Mouse (Mus musculus) embryonic facial prominence, embryonic 10.5 days (tissue): ENCODE results near the gene Gimd1. TPM values are rescaled to one million over a fixed set of nuclear protein-coding genes. Genes with fewer than 3 reads are reported as not detected.

Experiments used
- DNase-seq: peaks from one replicate; pipeline ENCODE4 v3.0.0-alpha.2; 2017; ENCODE audit warnings: low spot score
- H3K27ac ChIP-seq: fragments of 300-500 bp; sonication (generic); replicated peaks from 2 replicates; pipeline ENCODE4 v1.5.1; 2016; ENCODE audit warnings: mild to moderate bottlenecking
- H3K27me3 ChIP-seq: fragments of 300-500 bp; sonication (generic); replicated peaks from 2 replicates; pipeline ENCODE4 v1.6.1; 2016; ENCODE audit warnings: low read depth, mild to moderate bottlenecking; ENCODE audit not compliant: poor library complexity, severe bottlenecking
- H3K36me3 ChIP-seq: fragments of 300-500 bp; sonication (generic); replicated peaks from 2 replicates; pipeline ENCODE4 v1.6.1; 2016; ENCODE audit warnings: mild to moderate bottlenecking, moderate library complexity
- H3K4me1 ChIP-seq: fragments of 300-500 bp; sonication (generic); 2 replicates; pipeline ENCODE4 v1.6.1; 2016
- H3K4me3 ChIP-seq: fragments of 300-500 bp; sonication (generic); 2 replicates; pipeline ENCODE4 v1.5.1; 2016; ENCODE audit warnings: mild to moderate bottlenecking, moderate library complexity
- H3K9me3 ChIP-seq: fragments of 300-500 bp; sonication (generic); 2 replicates; pipeline ENCODE4 v1.6.1; 2016; ENCODE audit warnings: mild to moderate bottlenecking
- WGBS: fragments of 180-500 bp; shearing (Covaris S2); methylation state at CpG from one replicate; pipeline ENCODE4 v1.1.7; 2016; 5-methylcytosine and 5-hydroxymethylcytosine counted together
- polyA plus RNA-seq: library from polyadenylated mRNA; unstranded; fragments of >200 nt; fragmentation: Nextera tagmentation; extraction: Ambion mirVana; gene quantifications from 2 replicates; pipeline ENCODE4 v1.2.1, GENCODE M21; 2016

Gimd1 gene
- polyA plus RNA-seq, 1 experiment from 2014 or later = not detected

DNA sequence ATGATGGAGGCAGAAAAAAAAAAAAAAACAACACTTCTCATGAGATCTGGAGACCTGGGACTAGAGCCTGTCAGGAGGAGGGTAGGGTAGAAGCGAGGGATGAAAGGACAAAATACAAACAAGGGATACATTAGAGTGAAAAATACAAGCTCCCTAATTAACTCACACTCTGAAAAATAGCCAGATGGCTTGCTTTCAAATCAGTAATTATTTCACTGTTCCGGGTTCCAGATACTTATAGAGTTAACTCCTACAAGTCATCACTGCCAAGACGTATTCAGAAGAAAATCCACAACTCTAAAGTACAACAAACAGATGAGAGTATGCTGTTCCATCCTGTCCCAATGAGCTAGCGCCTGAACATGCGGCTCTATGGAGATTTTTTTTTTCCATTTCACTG is 20.6 kb downstream of the Gimd1 start:
- H3K27ac ChIP-seq = no peak overlapping the region
- WGBS = 86% methylated on average over 5 of the region's 5 CpGs
- H3K36me3 ChIP-seq = no peaks in the 10 kb centered on the region
- H3K27me3 ChIP-seq = no peaks in the 10 kb centered on the region
- no peaks in the 10 kb centered on the region for H3K4me1 ChIP-seq
- no peaks in the 10 kb centered on the region for H3K9me3 ChIP-seq
- no peak overlapping the region for H3K4me3 ChIP-seq
- DNase-seq = no peak

DNA sequence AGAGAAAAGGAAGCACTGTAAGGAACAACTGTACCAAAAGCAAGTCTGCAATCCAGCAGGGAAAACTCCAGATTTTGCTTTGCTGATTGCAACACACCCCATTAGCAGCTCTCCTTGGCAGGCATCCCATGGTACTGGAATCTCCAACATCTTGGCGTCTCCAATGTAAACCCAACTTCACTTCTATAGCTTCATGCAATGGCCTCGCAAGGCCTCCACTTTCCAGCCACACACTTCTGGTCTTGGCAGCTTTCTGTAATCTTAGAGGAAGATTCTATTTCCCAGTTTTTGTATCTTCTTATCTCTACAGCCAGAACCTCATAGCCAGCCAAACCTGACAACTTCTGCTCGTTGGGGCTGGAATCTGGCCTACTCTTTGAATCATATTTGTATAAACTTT is 22.2 kb downstream of the Gimd1 start:
- H3K9me3 ChIP-seq = no peaks in the 10 kb centered on the region
- no peaks in the 10 kb centered on the region for H3K4me1 ChIP-seq
- H3K27me3 ChIP-seq = no peaks in the 10 kb centered on the region
- H3K36me3 ChIP-seq = peaks cover 9% of the 10 kb centered on the region
- no peak overlapping the region for H3K4me3 ChIP-seq
- 86% methylated on average over 3 of the region's 3 CpGs for WGBS
- no peak for DNase-seq
- H3K27ac ChIP-seq = no peak overlapping the region

- Histone ChIP-seq H3K27me3 (no peaks in the 10 kb centered on the region), H3K4me3 (no peak overlapping the region), H3K36me3 (peaks cover 15% of the 10 kb centered on the region), H3K27ac (no peak overlapping the region), H3K9me3 (no peaks in the 10 kb centered on the region), H3K4me1 (no peaks in the 10 kb centered on the region)
- no peak for DNase-seq
- WGBS = 91% methylated on average over 7 of the region's 7 CpGs
Observed at GRCm38 (mm10) chr3:132653959-132654358, 24.3 kb downstream of the Gimd1 start.

DNA sequence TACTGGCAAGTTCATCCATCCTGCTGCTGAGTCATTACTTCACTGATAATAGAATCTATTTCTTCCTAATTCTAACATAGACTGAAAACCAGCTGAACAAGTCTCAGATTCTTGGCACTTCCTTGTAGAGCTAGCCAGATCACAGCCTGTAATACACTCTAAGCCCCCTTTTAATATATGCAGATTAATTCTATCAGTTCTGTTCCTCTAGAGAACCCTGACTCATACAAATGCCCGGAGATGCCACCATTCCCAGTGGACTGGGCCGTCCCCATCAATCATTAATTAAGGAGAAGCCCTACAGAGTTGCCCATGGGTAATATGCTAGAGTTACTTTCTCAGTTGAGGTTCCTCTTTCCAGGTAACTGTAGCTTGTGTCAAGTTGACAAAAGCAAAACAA is 26.3 kb downstream of the Gimd1 start:
- Histone ChIP-seq H3K36me3 (peaks cover 35% of the 10 kb centered on the region), H3K4me1 (no peaks in the 10 kb centered on the region), H3K27ac (no peak overlapping the region), H3K27me3 (no peaks in the 10 kb centered on the region), H3K9me3 (no peaks in the 10 kb centered on the region), H3K4me3 (no peak overlapping the region)
- DNase-seq = no peak
- WGBS = 87% methylated on average over 2 of the region's 2 CpGs

DNA sequence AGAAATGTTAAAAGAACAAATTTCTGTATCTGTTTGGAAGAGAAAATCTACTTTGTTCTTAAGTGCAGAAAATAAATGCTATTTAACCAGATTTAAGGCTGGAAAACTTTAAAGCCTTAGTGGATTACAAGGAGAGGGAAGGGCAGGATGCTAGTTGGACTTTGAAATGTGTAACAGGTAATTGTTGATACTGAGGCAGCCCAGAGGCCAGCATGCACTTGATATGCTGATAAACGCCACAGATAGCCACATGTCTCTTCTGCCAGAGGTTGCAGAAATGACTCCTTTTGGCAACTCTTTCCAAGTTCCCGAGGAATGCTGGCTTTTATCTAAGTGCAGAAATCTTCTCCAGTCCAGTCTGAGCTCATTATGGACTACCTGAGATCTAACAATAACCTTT is 47.9 kb downstream of the Gimd1 start:
- no peaks in the 10 kb centered on the region for H3K27me3 ChIP-seq
- DNase-seq = no peak
- 85% methylated on average over 2 of the region's 2 CpGs for WGBS
- no peaks in the 10 kb centered on the region for H3K9me3 ChIP-seq
- no peak overlapping the region for H3K4me3 ChIP-seq
- peaks cover 43% of the 10 kb centered on the region for H3K36me3 ChIP-seq
- H3K27ac ChIP-seq = no peak overlapping the region
- H3K4me1 ChIP-seq = peaks cover 3% of the 10 kb centered on the region

DNA sequence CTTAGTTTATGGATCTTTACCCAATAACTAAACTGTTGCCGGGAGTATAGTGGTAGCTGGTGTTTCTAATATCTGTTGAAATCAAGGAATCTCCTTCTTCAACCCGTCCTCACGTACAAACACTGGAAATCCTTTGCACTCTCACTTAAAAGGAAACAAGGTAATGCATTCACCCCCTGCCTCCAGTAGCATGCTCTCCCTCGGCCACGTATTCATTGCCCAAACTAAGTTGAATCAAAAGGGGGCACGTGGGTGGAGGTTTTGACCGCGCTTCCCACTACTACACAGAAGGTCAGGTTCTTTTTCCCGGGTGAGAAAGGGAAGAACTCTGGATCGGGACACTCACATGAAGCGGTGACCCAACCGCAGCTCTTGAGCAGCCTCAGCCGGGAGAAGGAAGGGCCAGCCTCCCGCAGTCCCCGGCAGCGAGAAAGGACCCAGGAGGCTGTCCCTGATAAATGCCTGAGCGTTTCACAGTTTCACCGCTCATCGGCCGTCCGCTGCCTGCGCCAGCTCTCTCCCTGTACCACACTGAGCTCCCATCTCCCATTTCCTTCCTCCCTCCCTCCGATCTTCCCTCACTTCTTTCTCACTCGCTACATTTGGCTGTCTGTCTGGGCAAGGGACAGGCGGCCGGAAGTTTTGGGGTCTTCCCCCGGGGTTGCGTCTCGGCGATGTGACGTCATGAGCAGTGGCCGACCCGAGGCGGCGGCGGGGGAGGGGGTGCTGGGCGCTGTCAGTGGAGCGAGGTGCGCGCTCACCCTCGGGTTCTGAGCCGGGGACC is 54.0 kb downstream of the Gimd1 start, which contains the start of gene Tbck:
TSS of gene Tbck (plus strand) at position 698 of the 784 bp plus-strand sequence.
- Histone ChIP-seq H3K36me3 (peaks cover 17% of the 10 kb centered on the region), H3K9me3 (no peaks in the 10 kb centered on the region), H3K27ac (peak within 1 kb of the TSS; percentile 99), H3K4me3 (peak within 1 kb of the TSS; percentile 82), H3K4me1 (peaks cover 19% of the 10 kb centered on the region), H3K27me3 (no peaks in the 10 kb centered on the region)
- under 1% methylated on average over 42 of the region's 42 CpGs for WGBS
- DNase-seq = peak; percentile 94

- H3K4me1 ChIP-seq = peaks cover 19% of the 10 kb centered on the region
- H3K9me3 ChIP-seq = no peaks in the 10 kb centered on the region
- H3K27ac ChIP-seq = peak within 1 kb of the TSS; percentile 99
- peaks cover 14% of the 10 kb centered on the region for H3K36me3 ChIP-seq
- WGBS = 3% methylated on average over 27 of the region's 27 CpGs
- H3K27me3 ChIP-seq = no peaks in the 10 kb centered on the region
- H3K4me3 ChIP-seq = peak within 1 kb of the TSS; percentile 82
- DNase-seq = no peak
Observed at GRCm38 (mm10) chr3:132684231-132684928, 54.8 kb downstream of the Gimd1 start, which contains the start of gene Aimp1. Aimp1 (minus strand) TSS chr3:132684370.

Other genes starting within 250 kb of the Gimd1 start
- gene Tbck, start 54.3 kb downstream of the Gimd1 start, polyA plus RNA-seq = 23.0 and 23.2 TPM in 2 replicates
- 75.1 and 77.5 TPM in 2 replicates for gene Aimp1, start 54.5 kb downstream of the Gimd1 start, polyA plus RNA-seq